Mouse (Mus musculus): Measurements from ENCODE around the gene Slc10a1. TPM values are rescaled to one million over a fixed set of nuclear protein-coding genes. Genes with fewer than 3 reads are reported as not detected.

The Slc10a1 gene
- polyA plus RNA-seq, 1 experiment from 2014 or later, result 0.67 TPM

GRCm38 (mm10) chr12:80943395-80943794, 25.1 kb downstream of the Slc10a1 start:
- Histone ChIP-seq H3K27ac (replicated peaks) (no peak overlapping the region), H3K4me1 (peaks cover 12% of the 10 kb centered on the region), H3K4me2 (no peak overlapping the region), H3K4me3 (replicated peaks) (no peak overlapping the region), H3K27me3 (replicated peaks) (no peaks in the 10 kb centered on the region), H3K36me3 (peaks cover 12% of the 10 kb centered on the region), H3K9ac (replicated peaks) (no peak overlapping the region), H3K9me3 (replicated peaks) (no peaks in the 10 kb centered on the region)
- 89% methylated on average over 3 of the region's 3 CpGs for WGBS
- ATAC-seq (ENCODE audit: low FRiP score), result no peak

GRCm38 (mm10) chr12:80941886-80942285, 26.6 kb downstream of the Slc10a1 start:
- ATAC-seq (ENCODE audit: low FRiP score), result no peak

GRCm38 (mm10) chr12:80939165-80939564, 29.3 kb downstream of the Slc10a1 start:
- Histone ChIP-seq H3K27ac (replicated peaks) (no peak overlapping the region), H3K4me1 (no peaks in the 10 kb centered on the region), H3K27me3 (replicated peaks) (no peaks in the 10 kb centered on the region), H3K9ac (replicated peaks) (no peak overlapping the region), H3K4me2 (no peak overlapping the region), H3K36me3 (no peaks in the 10 kb centered on the region), H3K4me3 (replicated peaks) (no peak overlapping the region), H3K9me3 (replicated peaks) (no peaks in the 10 kb centered on the region)
- no peak for ATAC-seq (ENCODE audit: low FRiP score)
- 83% methylated on average over 4 of the region's 4 CpGs for WGBS

More at GRCm38 (mm10) chr12:80941886-80942285, 26.6 kb downstream of the Slc10a1 start:
- no peaks in the 10 kb centered on the region for H3K9me3 ChIP-seq (replicated peaks)
- no peak overlapping the region for H3K9ac ChIP-seq (replicated peaks)
- peaks cover 6% of the 10 kb centered on the region for H3K4me1 ChIP-seq
- no peaks in the 10 kb centered on the region; the same call in 1 of the 2 replicates for H3K36me3 ChIP-seq
- H3K27me3 ChIP-seq (replicated peaks), result no peaks in the 10 kb centered on the region
- no peak overlapping the region for H3K4me3 ChIP-seq (replicated peaks)
- WGBS, result 90% methylated on average over 3 of the region's 3 CpGs
- no peak overlapping the region for H3K4me2 ChIP-seq
- no peak overlapping the region for H3K27ac ChIP-seq (replicated peaks)

- Histone ChIP-seq H3K4me2 (no peak overlapping the region), H3K4me3 (replicated peaks) (no peak overlapping the region), H3K27ac (replicated peaks) (no peak overlapping the region), H3K27me3 (replicated peaks) (no peaks in the 10 kb centered on the region), H3K9ac (replicated peaks) (no peak overlapping the region), H3K9me3 (replicated peaks) (no peaks in the 10 kb centered on the region), H3K36me3 (no peaks in the 10 kb centered on the region), H3K4me1 (no peaks in the 10 kb centered on the region)
- no peak for ATAC-seq (ENCODE audit: low FRiP score)
- 80% methylated on average over 5 of the region's 5 CpGs for WGBS
Observed at GRCm38 (mm10) chr12:80938642-80939041, 29.9 kb downstream of the Slc10a1 start.

GRCm38 (mm10) chr12:80937331-80938029, 31.0 kb downstream of the Slc10a1 start:
- Histone ChIP-seq H3K4me1 (no peaks in the 10 kb centered on the region), H3K27me3 (replicated peaks) (no peaks in the 10 kb centered on the region), H3K27ac (replicated peaks) (no peak overlapping the region), H3K4me2 (no peak overlapping the region), H3K4me3 (replicated peaks) (no peak overlapping the region), H3K36me3 (no peaks in the 10 kb centered on the region), H3K9ac (replicated peaks) (no peak overlapping the region), H3K9me3 (replicated peaks) (no peaks in the 10 kb centered on the region)
- 87% methylated on average over 9 of the region's 9 CpGs for WGBS
- no peak for ATAC-seq (ENCODE audit: low FRiP score)

- Histone ChIP-seq H3K4me3 (replicated peaks) (no peak overlapping the region), H3K27ac (replicated peaks) (no peak overlapping the region), H3K36me3 (no peaks in the 10 kb centered on the region), H3K27me3 (replicated peaks) (no peaks in the 10 kb centered on the region), H3K9ac (replicated peaks) (no peak overlapping the region), H3K4me2 (no peak overlapping the region), H3K4me1 (no peaks in the 10 kb centered on the region), H3K9me3 (replicated peaks) (no peaks in the 10 kb centered on the region)
- ATAC-seq (ENCODE audit: low FRiP score), result no peak
- WGBS, result 80% methylated on average over 2 of the region's 2 CpGs
Observed at GRCm38 (mm10) chr12:80936751-80937150, 31.8 kb downstream of the Slc10a1 start.

GRCm38 (mm10) chr12:80932865-80933264, 35.6 kb downstream of the Slc10a1 start:
- Histone ChIP-seq H3K9ac (replicated peaks) (no peak overlapping the region), H3K4me2 (no peak overlapping the region), H3K27me3 (replicated peaks) (no peaks in the 10 kb centered on the region), H3K27ac (replicated peaks) (no peak overlapping the region), H3K9me3 (replicated peaks) (no peaks in the 10 kb centered on the region), H3K4me3 (replicated peaks) (no peak overlapping the region), H3K4me1 (no peaks in the 10 kb centered on the region), H3K36me3 (no peaks in the 10 kb centered on the region)
- ATAC-seq (ENCODE audit: low FRiP score), result no peak
- 96% methylated on average over 1 of the region's 1 CpGs for WGBS

- 92% methylated on average over 3 of the region's 3 CpGs for WGBS
- Histone ChIP-seq H3K4me2 (no peak overlapping the region), H3K9me3 (replicated peaks) (no peaks in the 10 kb centered on the region), H3K27me3 (replicated peaks) (no peaks in the 10 kb centered on the region), H3K27ac (replicated peaks) (no peak overlapping the region), H3K4me1 (no peaks in the 10 kb centered on the region), H3K9ac (replicated peaks) (no peak overlapping the region), H3K36me3 (no peaks in the 10 kb centered on the region), H3K4me3 (replicated peaks) (no peak overlapping the region)
- no peak for ATAC-seq (ENCODE audit: low FRiP score)
Observed at GRCm38 (mm10) chr12:80931402-80932140, 36.9 kb downstream of the Slc10a1 start.

GRCm38 (mm10) chr12:80930141-80930540, 38.4 kb downstream of the Slc10a1 start:
- ATAC-seq (ENCODE audit: low FRiP score), result no peak
- H3K9ac ChIP-seq (replicated peaks), result no peak overlapping the region
- no peak overlapping the region for H3K27ac ChIP-seq (replicated peaks)
- H3K4me3 ChIP-seq (replicated peaks), result no peak overlapping the region
- no peaks in the 10 kb centered on the region for H3K27me3 ChIP-seq (replicated peaks)
- WGBS, result 89% methylated on average over 7 of the region's 7 CpGs
- no peak overlapping the region for H3K4me2 ChIP-seq
- H3K4me1 ChIP-seq, result 0 out of 2 replicates have a peak, but pooled peaks cover 3% of the 10 kb centered on the region
- H3K36me3 ChIP-seq, result no peaks in the 10 kb centered on the region
- no peaks in the 10 kb centered on the region for H3K9me3 ChIP-seq (replicated peaks)

- no peak for ATAC-seq (ENCODE audit: low FRiP score)
- no peak overlapping the region for H3K4me2 ChIP-seq
- no peak overlapping the region for H3K27ac ChIP-seq (replicated peaks)
- no peak overlapping the region for H3K9ac ChIP-seq (replicated peaks)
- 77% methylated on average over 3 of the region's 3 CpGs for WGBS
- 0 out of 2 replicates have a peak, but pooled peaks cover 3% of the 10 kb centered on the region for H3K4me1 ChIP-seq
- H3K4me3 ChIP-seq (replicated peaks), result no peak overlapping the region
- H3K36me3 ChIP-seq, result no peaks in the 10 kb centered on the region
- no peaks in the 10 kb centered on the region for H3K9me3 ChIP-seq (replicated peaks)
- no peaks in the 10 kb centered on the region for H3K27me3 ChIP-seq (replicated peaks)
Observed at GRCm38 (mm10) chr12:80928881-80929280, 39.6 kb downstream of the Slc10a1 start.

- Histone ChIP-seq H3K4me1 (0 out of 2 replicates have a peak, but pooled peaks cover 3% of the 10 kb centered on the region), H3K9me3 (replicated peaks) (no peaks in the 10 kb centered on the region), H3K4me3 (replicated peaks) (no peak overlapping the region), H3K36me3 (no peaks in the 10 kb centered on the region), H3K4me2 (no peak overlapping the region), H3K27me3 (replicated peaks) (no peaks in the 10 kb centered on the region), H3K9ac (replicated peaks) (no peak overlapping the region), H3K27ac (replicated peaks) (no peak overlapping the region)
- WGBS, result 40% methylated on average over 1 of the region's 1 CpGs
- ATAC-seq (ENCODE audit: low FRiP score), result no peak
Observed at GRCm38 (mm10) chr12:80927518-80927917, 41.0 kb downstream of the Slc10a1 start.

GRCm38 (mm10) chr12:80926550-80926949, 42.0 kb downstream of the Slc10a1 start:
- no peaks in the 10 kb centered on the region for H3K36me3 ChIP-seq
- no peak overlapping the region for H3K9ac ChIP-seq (replicated peaks)
- no peak for ATAC-seq (ENCODE audit: low FRiP score)
- H3K27me3 ChIP-seq (replicated peaks), result no peaks in the 10 kb centered on the region
- no peak overlapping the region for H3K4me3 ChIP-seq (replicated peaks)
- no peak overlapping the region for H3K27ac ChIP-seq (replicated peaks)
- 0 out of 2 replicates have a peak, but pooled peaks cover 3% of the 10 kb centered on the region for H3K4me1 ChIP-seq
- no peak overlapping the region for H3K4me2 ChIP-seq
- WGBS, result 85% methylated on average over 4 of the region's 4 CpGs
- no peaks in the 10 kb centered on the region for H3K9me3 ChIP-seq (replicated peaks)

All from neural tube, embryonic 15.5 days (tissue).